Mouse (Mus musculus): Measurements from ENCODE around the gene Lefty1. TPM values are rescaled to one million over a fixed set of nuclear protein-coding genes. Genes with fewer than 3 reads are reported as not detected.
"Not testable (repeated sequence)": the region's sequence is repeated elsewhere in the genome, so short reads cannot be mapped to it uniquely, and the experiment has no call there.

Lefty1 gene
- polyA plus RNA-seq, 1 experiment from 2014 or later: 0.23 TPM

- H3K9me3 ChIP-seq: no peaks in the 10 kb centered on the region
- ATAC-seq (ENCODE audit: low FRiP score): no peak
- H3K27ac ChIP-seq: no peak overlapping the region
- WGBS: 79% methylated on average over 4 of the region's 4 CpGs
- no peaks in the 10 kb centered on the region for H3K4me1 ChIP-seq (replicated peaks)
- H3K9ac ChIP-seq: no peak overlapping the region
- no peak overlapping the region for H3K4me2 ChIP-seq
- no peaks in the 10 kb centered on the region for H3K27me3 ChIP-seq
- no peaks in the 10 kb centered on the region for H3K36me3 ChIP-seq
- no peak overlapping the region for H3K4me3 ChIP-seq
Observed at GRCm38 (mm10) chr1:180926286-180926685, 8.5 kb upstream of the Lefty1 start.

- H3K9ac ChIP-seq: no peak overlapping the region
Observed at GRCm38 (mm10) chr1:180929599-180929998, 5.2 kb upstream of the Lefty1 start.

GRCm38 (mm10) chr1:180931106-180931505 is 3.7 kb upstream of the Lefty1 start:
- H3K9me3 ChIP-seq: no peaks in the 10 kb centered on the region
- no peak overlapping the region for H3K27ac ChIP-seq
- H3K27me3 ChIP-seq: peaks cover 33% of the 10 kb centered on the region
- 66% methylated on average over 3 of the region's 3 CpGs for WGBS
- no peak overlapping the region for H3K4me2 ChIP-seq
- no peak overlapping the region for H3K9ac ChIP-seq
- no peaks in the 10 kb centered on the region for H3K36me3 ChIP-seq
- H3K4me1 ChIP-seq (replicated peaks): 0 out of 2 replicates have a peak, but pooled peaks cover 8% of the 10 kb centered on the region
- no peak overlapping the region for H3K4me3 ChIP-seq
- ATAC-seq (ENCODE audit: low FRiP score): no peak

More at GRCm38 (mm10) chr1:180929599-180929998, 5.2 kb upstream of the Lefty1 start:
- Histone ChIP-seq H3K27me3 (peaks cover 17% of the 10 kb centered on the region), H3K27ac (no peak overlapping the region), H3K4me3 (no peak overlapping the region), H3K4me1 (replicated peaks) (0 out of 2 replicates have a peak, but pooled peaks cover 8% of the 10 kb centered on the region), H3K4me2 (no peak overlapping the region), H3K9me3 (no peaks in the 10 kb centered on the region), H3K36me3 (no peaks in the 10 kb centered on the region)
- WGBS: 73% methylated on average over 2 of the region's 2 CpGs
- no peak for ATAC-seq (ENCODE audit: low FRiP score)

- Histone ChIP-seq H3K27me3 (peaks cover 56% of the 10 kb centered on the region), H3K9ac (no peak overlapping the region), H3K9me3 (no peaks in the 10 kb centered on the region), H3K4me3 (no peak overlapping the region), H3K27ac (no peak overlapping the region), H3K4me2 (no peak overlapping the region), H3K36me3 (no peaks in the 10 kb centered on the region), H3K4me1 (replicated peaks) (peaks cover 13% of the 10 kb centered on the region; the same call in 1 of the 2 replicates)
- no peak for ATAC-seq (ENCODE audit: low FRiP score)
- 7% methylated on average over 6 of the region's 6 CpGs for WGBS
Observed at GRCm38 (mm10) chr1:180933659-180934058, 1.2 kb upstream of the Lefty1 start.

- Histone ChIP-seq H3K4me2 (peak overlapping the region; percentile 48), H3K4me1 (replicated peaks) (peaks cover 15% of the 10 kb centered on the region), H3K9ac (peak overlapping the region; percentile 35; the same call in 1 of the 2 replicates), H3K27me3 (peaks cover 77% of the 10 kb centered on the region), H3K4me3 (peak overlapping the region; percentile 28)
- not testable (repeated sequence) for H3K9me3 ChIP-seq, H3K27ac ChIP-seq, H3K36me3 ChIP-seq
- WGBS: 2% methylated on average over 38 of the region's 41 CpGs
- ATAC-seq (ENCODE audit: low FRiP score): peak; percentile 46; the same call in 1 of the 2 replicates
Observed at GRCm38 (mm10) chr1:180936610-180937398, 2.0 kb downstream of the Lefty1 start.

GRCm38 (mm10) chr1:180937631-180938030 is 2.8 kb downstream of the Lefty1 start:
- not testable (repeated sequence) for H3K4me3 ChIP-seq; H3K4me2 ChIP-seq; ATAC-seq (ENCODE audit: low FRiP score); H3K36me3 ChIP-seq; H3K27ac ChIP-seq; H3K9ac ChIP-seq; H3K9me3 ChIP-seq
- 10% methylated on average over 13 of the region's 13 CpGs for WGBS
- Histone ChIP-seq H3K27me3 (peaks cover 86% of the 10 kb centered on the region), H3K4me1 (replicated peaks) (peaks cover 23% of the 10 kb centered on the region)

GRCm38 (mm10) chr1:180938781-180939180 is 4.0 kb downstream of the Lefty1 start:
- not testable (repeated sequence) for H3K36me3 ChIP-seq; ATAC-seq (ENCODE audit: low FRiP score); H3K9ac ChIP-seq; H3K27ac ChIP-seq; H3K4me2 ChIP-seq; H3K9me3 ChIP-seq; H3K4me3 ChIP-seq
- Histone ChIP-seq H3K27me3 (peaks cover 88% of the 10 kb centered on the region), H3K4me1 (replicated peaks) (peaks cover 27% of the 10 kb centered on the region)
- WGBS: 77% methylated on average over 2 of the region's 2 CpGs

GRCm38 (mm10) chr1:180940776-180941460 is 6.1 kb downstream of the Lefty1 start:
- Histone ChIP-seq H3K9me3 (no peaks in the 10 kb centered on the region), H3K36me3 (no peaks in the 10 kb centered on the region), H3K4me2 (no peak overlapping the region), H3K9ac (no peak overlapping the region), H3K27ac (no peak overlapping the region), H3K4me1 (replicated peaks) (peaks cover 30% of the 10 kb centered on the region), H3K27me3 (peaks cover 84% of the 10 kb centered on the region), H3K4me3 (no peak overlapping the region)
- WGBS: 85% methylated on average over 7 of the region's 7 CpGs
- ATAC-seq (ENCODE audit: low FRiP score): no peak

- H3K9ac ChIP-seq: peak overlapping the region; percentile 76
- H3K36me3 ChIP-seq: no peaks in the 10 kb centered on the region
- peak overlapping the region; percentile 95 for H3K4me2 ChIP-seq
- no peaks in the 10 kb centered on the region for H3K9me3 ChIP-seq
- H3K4me1 ChIP-seq (replicated peaks): peaks cover 33% of the 10 kb centered on the region
- 4% methylated on average over 18 of the region's 18 CpGs for WGBS
- ATAC-seq (ENCODE audit: low FRiP score): no peak
- H3K27ac ChIP-seq: no peak overlapping the region
- peaks cover 77% of the 10 kb centered on the region for H3K27me3 ChIP-seq
- peak overlapping the region; percentile 64 for H3K4me3 ChIP-seq
Observed at GRCm38 (mm10) chr1:180941726-180942125, 6.9 kb downstream of the Lefty1 start.

GRCm38 (mm10) chr1:180942166-180943031 is 7.6 kb downstream of the Lefty1 start, which contains the start of gene Tmem63a:
Gene Tmem63a, plus strand, starts transcription at chr1:180942344.
- Histone ChIP-seq H3K4me2 (peak within 1 kb of the TSS; percentile 95), H3K36me3 (no peaks in the 10 kb centered on the region), H3K9ac (peak within 1 kb of the TSS; percentile 76), H3K27me3 (peaks cover 71% of the 10 kb centered on the region), H3K27ac (no peak within 1 kb of the TSS), H3K4me3 (peak within 1 kb of the TSS; percentile 64), H3K9me3 (no peaks in the 10 kb centered on the region), H3K4me1 (replicated peaks) (peaks cover 29% of the 10 kb centered on the region)
- under 1% methylated on average over 72 of the region's 73 CpGs for WGBS
- peak; percentile 53 for ATAC-seq (ENCODE audit: low FRiP score)

GRCm38 (mm10) chr1:180943032-180943644 is 8.3 kb downstream of the Lefty1 start:
- Histone ChIP-seq H3K9me3 (no peaks in the 10 kb centered on the region), H3K27ac (no peak overlapping the region), H3K36me3 (no peaks in the 10 kb centered on the region), H3K9ac (no peak overlapping the region), H3K4me2 (peak overlapping the region; percentile 95), H3K4me1 (replicated peaks) (peaks cover 29% of the 10 kb centered on the region), H3K4me3 (peak overlapping the region; percentile 64), H3K27me3 (peaks cover 64% of the 10 kb centered on the region)
- no peak for ATAC-seq (ENCODE audit: low FRiP score)
- 52% methylated on average over 11 of the region's 11 CpGs for WGBS
